Mouse (Mus musculus) lung, embryonic 16.5 days (tissue): ENCODE measurements around the gene Cacng1. TPM values are rescaled to one million over a fixed set of nuclear protein-coding genes. Genes with fewer than 3 reads are reported as not detected.

ENCODE experiments used
- polyA plus RNA-seq: library from polyadenylated mRNA; unstranded; fragments of >200 nt; fragmentation: Nextera tagmentation; extraction: Ambion mirVana; gene quantifications from 2 replicates; pipeline ENCODE4 v1.2.1, GENCODE M21; 2015

Gene Cacng1
- polyA plus RNA-seq, 1 experiment from 2014 or later, result 1.0 TPM

Other genes with a start within 250 kb of the Cacng1 start
- gene Pitpnc1, start 245.8 kb downstream of the Cacng1 start, polyA plus RNA-seq, result 16.2 and 16.8 TPM in 2 replicates
- gene Psmd12, start 237.0 kb downstream of the Cacng1 start, polyA plus RNA-seq, result 152 and 157 TPM in 2 replicates
- 21.3 and 21.4 TPM in 2 replicates for gene Helz, start 168.6 kb downstream of the Cacng1 start, polyA plus RNA-seq
- 1.1 and 1.4 TPM in 2 replicates for gene Cacng4, start 78.0 kb upstream of the Cacng1 start, polyA plus RNA-seq
- gene Cacng5, start 198.5 kb upstream of the Cacng1 start, polyA plus RNA-seq, result 0.14 and 0.21 TPM in 2 replicates